Mouse (Mus musculus): Measurements from ENCODE around the gene Mettl2. TPM values are rescaled to one million over a fixed set of nuclear protein-coding genes. Genes with fewer than 3 reads are reported as not detected.

Gene Mettl2
- polyA plus RNA-seq, 1 experiment from 2014 or later: 49.8 TPM

DNA sequence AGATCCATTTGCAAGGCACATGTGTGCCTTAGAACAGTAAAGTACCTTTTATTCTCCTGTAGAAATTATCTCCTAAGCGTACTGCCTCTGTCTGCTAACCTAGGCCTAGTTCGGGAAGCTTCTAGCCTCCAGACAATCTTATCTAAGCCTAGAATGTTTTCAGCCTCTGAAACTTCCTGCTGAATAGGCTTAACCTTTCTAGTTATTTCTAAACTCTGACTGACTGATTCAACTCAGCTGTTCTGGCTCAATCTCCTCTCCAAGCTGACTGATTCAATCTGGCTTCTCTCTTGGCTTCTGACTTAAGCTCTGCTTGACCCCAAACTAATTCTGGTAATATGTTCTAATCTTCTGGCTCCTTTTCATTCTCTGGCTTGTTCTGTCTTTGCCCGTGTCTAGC, 23.1 kb downstream of the Mettl2 start:
- WGBS: 74% methylated on average over 3 of the region's 3 CpGs
- no peak for ATAC-seq (ENCODE audit: insufficient number of reproducible peaks, low FRiP score, low TSS enrichment, low read depth)
- Histone ChIP-seq H3K4me2 (ENCODE audit: low read depth, severe bottlenecking) (no peak overlapping the region), H3K9ac (ENCODE audit: low read length) (no peak overlapping the region), H3K36me3 (ENCODE audit: control insufficient read depth, insufficient read depth, low read length) (no peaks in the 10 kb centered on the region), H3K4me3 (ENCODE audit: low read depth, low read length) (no peak overlapping the region), H3K27me3 (ENCODE audit: control insufficient read depth, insufficient read depth, low read length) (0 out of 2 replicates have a peak, but pooled peaks cover 2% of the 10 kb centered on the region), H3K27ac (replicated peaks; ENCODE audit: low read depth, low read length) (no peak overlapping the region), H3K4me1 (ENCODE audit: control insufficient read depth, insufficient read depth, low read length) (peaks cover 26% of the 10 kb centered on the region), H3K9me3 (ENCODE audit: control insufficient read depth, low read length) (no peaks in the 10 kb centered on the region)
- DNase-seq (ENCODE audit: low spot score): no peak

- WGBS: 89% methylated on average over 1 of the region's 1 CpGs
- Histone ChIP-seq H3K9ac (ENCODE audit: low read length) (no peak overlapping the region), H3K4me1 (ENCODE audit: control insufficient read depth, insufficient read depth, low read length) (peaks cover 26% of the 10 kb centered on the region), H3K4me2 (ENCODE audit: low read depth, severe bottlenecking) (no peak overlapping the region), H3K4me3 (ENCODE audit: low read depth, low read length) (no peak overlapping the region), H3K27me3 (ENCODE audit: control insufficient read depth, insufficient read depth, low read length) (0 out of 2 replicates have a peak, but pooled peaks cover 2% of the 10 kb centered on the region), H3K9me3 (ENCODE audit: control insufficient read depth, low read length) (no peaks in the 10 kb centered on the region), H3K36me3 (ENCODE audit: control insufficient read depth, insufficient read depth, low read length) (no peaks in the 10 kb centered on the region), H3K27ac (replicated peaks; ENCODE audit: low read depth, low read length) (no peak overlapping the region)
- ATAC-seq (ENCODE audit: insufficient number of reproducible peaks, low FRiP score, low TSS enrichment, low read depth) (no peak), DNase-seq (ENCODE audit: low spot score) (no peak)
These were observed 23.5 kb downstream of the Mettl2 start for GRCm38 (mm10) chr11:105149766-105150165.

GRCm38 (mm10) chr11:105150691-105151090, 24.5 kb downstream of the Mettl2 start:
- H3K9ac ChIP-seq (ENCODE audit: low read length): no peak overlapping the region
- H3K27ac ChIP-seq (replicated peaks; ENCODE audit: low read depth, low read length): no peak overlapping the region
- ATAC-seq (ENCODE audit: insufficient number of reproducible peaks, low FRiP score, low TSS enrichment, low read depth) (no peak), DNase-seq (ENCODE audit: low spot score) (no peak)
- H3K9me3 ChIP-seq (ENCODE audit: control insufficient read depth, low read length): no peaks in the 10 kb centered on the region
- WGBS: 64% methylated on average over 4 of the region's 4 CpGs
- H3K4me3 ChIP-seq (ENCODE audit: low read depth, low read length): no peak overlapping the region
- H3K4me2 ChIP-seq (ENCODE audit: low read depth, severe bottlenecking): no peak overlapping the region
- H3K27me3 ChIP-seq (ENCODE audit: control insufficient read depth, insufficient read depth, low read length): 0 out of 2 replicates have a peak, but pooled peaks cover 2% of the 10 kb centered on the region
- peaks cover 26% of the 10 kb centered on the region for H3K4me1 ChIP-seq (ENCODE audit: control insufficient read depth, insufficient read depth, low read length)
- no peaks in the 10 kb centered on the region for H3K36me3 ChIP-seq (ENCODE audit: control insufficient read depth, insufficient read depth, low read length)

GRCm38 (mm10) chr11:105151226-105152016, 25.2 kb downstream of the Mettl2 start:
- Histone ChIP-seq H3K9ac (ENCODE audit: low read length) (no peak overlapping the region), H3K4me1 (ENCODE audit: control insufficient read depth, insufficient read depth, low read length) (peaks cover 26% of the 10 kb centered on the region)
- peak; percentile 66 for ATAC-seq (ENCODE audit: insufficient number of reproducible peaks, low FRiP score, low TSS enrichment, low read depth)

DNA sequence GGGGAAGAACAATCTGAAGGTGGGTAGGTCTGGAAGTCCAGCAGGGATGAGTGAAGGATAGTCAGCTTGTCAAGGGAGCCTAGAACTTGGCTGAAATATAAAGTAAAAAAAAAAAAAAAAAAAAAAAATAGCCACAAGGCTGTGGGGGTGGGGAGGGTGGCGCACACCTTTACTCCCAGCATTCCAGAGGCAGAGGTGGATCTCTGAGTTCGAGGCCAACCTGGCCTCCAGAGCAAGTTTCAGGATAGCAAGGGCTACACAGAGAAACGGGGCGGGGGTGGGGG, 25.7 kb downstream of the Mettl2 start:
- H3K4me3 ChIP-seq (ENCODE audit: low read depth, low read length): no peak overlapping the region
- no peaks in the 10 kb centered on the region for H3K36me3 ChIP-seq (ENCODE audit: control insufficient read depth, insufficient read depth, low read length)
- 54% methylated on average over 2 of the region's 4 CpGs for WGBS
- no peak overlapping the region for H3K27ac ChIP-seq (replicated peaks; ENCODE audit: low read depth, low read length)
- no peaks in the 10 kb centered on the region for H3K9me3 ChIP-seq (ENCODE audit: control insufficient read depth, low read length)
- H3K4me1 ChIP-seq (ENCODE audit: control insufficient read depth, insufficient read depth, low read length): peaks cover 26% of the 10 kb centered on the region
- H3K4me2 ChIP-seq (ENCODE audit: low read depth, severe bottlenecking): no peak overlapping the region
- H3K27me3 ChIP-seq (ENCODE audit: control insufficient read depth, insufficient read depth, low read length): no peaks in the 10 kb centered on the region
- no peak overlapping the region for H3K9ac ChIP-seq (ENCODE audit: low read length)
- no peak for DNase-seq (ENCODE audit: low spot score)
- ATAC-seq (ENCODE audit: insufficient number of reproducible peaks, low FRiP score, low TSS enrichment, low read depth): no peak

More at GRCm38 (mm10) chr11:105151226-105152016, 25.2 kb downstream of the Mettl2 start:
- Histone ChIP-seq H3K27me3 (ENCODE audit: control insufficient read depth, insufficient read depth, low read length) (no peaks in the 10 kb centered on the region), H3K27ac (replicated peaks; ENCODE audit: low read depth, low read length) (no peak overlapping the region), H3K36me3 (ENCODE audit: control insufficient read depth, insufficient read depth, low read length) (no peaks in the 10 kb centered on the region), H3K4me2 (ENCODE audit: low read depth, severe bottlenecking) (0 out of 2 replicates have a peak overlapping the region, but pooled peaks have one; percentile 1), H3K9me3 (ENCODE audit: control insufficient read depth, low read length) (no peaks in the 10 kb centered on the region), H3K4me3 (ENCODE audit: low read depth, low read length) (0 out of 2 replicates have a peak overlapping the region, but pooled peaks have one; percentile 1)
- peak; percentile 77 for DNase-seq (ENCODE audit: low spot score)
- WGBS: 11% methylated on average over 17 of the region's 19 CpGs

GRCm38 (mm10) chr11:105152357-105152899, 26.2 kb downstream of the Mettl2 start:
- ATAC-seq (ENCODE audit: insufficient number of reproducible peaks, low FRiP score, low TSS enrichment, low read depth) (no peak), DNase-seq (ENCODE audit: low spot score) (no peak)
- no peak overlapping the region for H3K4me2 ChIP-seq (ENCODE audit: low read depth, severe bottlenecking)
- no peak overlapping the region for H3K9ac ChIP-seq (ENCODE audit: low read length)
- no peaks in the 10 kb centered on the region for H3K27me3 ChIP-seq (ENCODE audit: control insufficient read depth, insufficient read depth, low read length)
- no peaks in the 10 kb centered on the region for H3K9me3 ChIP-seq (ENCODE audit: control insufficient read depth, low read length)
- no peak overlapping the region for H3K4me3 ChIP-seq (ENCODE audit: low read depth, low read length)
- no peak overlapping the region for H3K27ac ChIP-seq (replicated peaks; ENCODE audit: low read depth, low read length)
- H3K36me3 ChIP-seq (ENCODE audit: control insufficient read depth, insufficient read depth, low read length): no peaks in the 10 kb centered on the region
- 59% methylated on average over 11 of the region's 11 CpGs for WGBS
- H3K4me1 ChIP-seq (ENCODE audit: control insufficient read depth, insufficient read depth, low read length): peaks cover 26% of the 10 kb centered on the region

DNA sequence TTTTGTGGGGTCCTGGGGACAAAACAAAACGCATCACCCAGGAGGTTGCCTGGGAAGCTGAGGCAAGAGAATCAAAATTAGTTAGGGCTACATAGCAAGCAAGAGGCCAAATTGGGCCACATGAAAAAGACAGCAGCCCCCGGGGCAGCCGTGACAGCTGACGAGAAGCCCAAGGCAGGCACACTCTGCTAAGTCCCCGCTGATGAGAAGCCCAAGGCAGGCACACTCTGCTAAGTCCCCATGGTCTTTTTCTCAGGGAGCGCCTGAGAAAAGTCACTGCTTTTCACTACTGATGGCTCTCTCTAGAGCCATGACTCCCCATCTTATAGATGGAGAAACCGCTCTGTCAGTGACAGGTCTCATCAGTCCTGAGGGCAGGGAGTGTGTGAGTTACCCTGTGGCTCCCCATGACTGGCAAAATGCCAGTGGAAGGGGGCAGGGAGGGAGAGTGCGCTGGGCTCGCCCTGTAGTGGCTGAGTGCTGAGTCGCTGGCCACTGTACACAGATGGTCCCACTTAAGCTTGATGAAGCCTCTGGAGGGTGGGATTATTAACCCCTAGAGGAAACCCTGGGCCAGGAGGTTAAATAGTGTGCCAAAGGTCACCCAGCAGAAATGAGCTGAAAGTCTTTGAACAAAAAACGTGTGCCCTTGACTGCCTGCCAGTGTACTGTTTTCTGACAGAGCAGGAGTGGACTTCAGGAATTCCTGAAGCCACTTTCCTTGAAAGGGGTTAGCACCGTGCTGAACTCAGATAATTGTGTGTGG, 27.0 kb downstream of the Mettl2 start:
- Histone ChIP-seq H3K36me3 (ENCODE audit: control insufficient read depth, insufficient read depth, low read length) (no peaks in the 10 kb centered on the region), H3K27me3 (ENCODE audit: control insufficient read depth, insufficient read depth, low read length) (no peaks in the 10 kb centered on the region), H3K27ac (replicated peaks; ENCODE audit: low read depth, low read length) (no peak overlapping the region), H3K4me1 (ENCODE audit: control insufficient read depth, insufficient read depth, low read length) (peaks cover 26% of the 10 kb centered on the region), H3K9me3 (ENCODE audit: control insufficient read depth, low read length) (no peaks in the 10 kb centered on the region), H3K9ac (ENCODE audit: low read length) (no peak overlapping the region), H3K4me2 (ENCODE audit: low read depth, severe bottlenecking) (no peak overlapping the region), H3K4me3 (ENCODE audit: low read depth, low read length) (no peak overlapping the region)
- peak; percentile 80 for DNase-seq (ENCODE audit: low spot score)
- ATAC-seq (ENCODE audit: insufficient number of reproducible peaks, low FRiP score, low TSS enrichment, low read depth): peak; percentile 74
- 12% methylated on average over 12 of the region's 12 CpGs for WGBS

- DNase-seq (ENCODE audit: low spot score): no peak
These were observed 29.7 kb downstream of the Mettl2 start for GRCm38 (mm10) chr11:105155915-105156314.

More at GRCm38 (mm10) chr11:105155915-105156314, 29.7 kb downstream of the Mettl2 start:
- Histone ChIP-seq H3K9me3 (ENCODE audit: control insufficient read depth, low read length) (no peaks in the 10 kb centered on the region), H3K36me3 (ENCODE audit: control insufficient read depth, insufficient read depth, low read length) (no peaks in the 10 kb centered on the region), H3K27me3 (ENCODE audit: control insufficient read depth, insufficient read depth, low read length) (no peaks in the 10 kb centered on the region), H3K4me1 (ENCODE audit: control insufficient read depth, insufficient read depth, low read length) (peaks cover 26% of the 10 kb centered on the region), H3K4me2 (ENCODE audit: low read depth, severe bottlenecking) (no peak overlapping the region), H3K9ac (ENCODE audit: low read length) (no peak overlapping the region), H3K27ac (replicated peaks; ENCODE audit: low read depth, low read length) (no peak overlapping the region), H3K4me3 (ENCODE audit: low read depth, low read length) (no peak overlapping the region)
- no peak for ATAC-seq (ENCODE audit: insufficient number of reproducible peaks, low FRiP score, low TSS enrichment, low read depth)
- 34% methylated on average over 4 of the region's 4 CpGs for WGBS

All from limb, embryonic 11.5 days (tissue).